Mouse (Mus musculus): ENCODE measurements around the gene Flt3l.

DNA sequence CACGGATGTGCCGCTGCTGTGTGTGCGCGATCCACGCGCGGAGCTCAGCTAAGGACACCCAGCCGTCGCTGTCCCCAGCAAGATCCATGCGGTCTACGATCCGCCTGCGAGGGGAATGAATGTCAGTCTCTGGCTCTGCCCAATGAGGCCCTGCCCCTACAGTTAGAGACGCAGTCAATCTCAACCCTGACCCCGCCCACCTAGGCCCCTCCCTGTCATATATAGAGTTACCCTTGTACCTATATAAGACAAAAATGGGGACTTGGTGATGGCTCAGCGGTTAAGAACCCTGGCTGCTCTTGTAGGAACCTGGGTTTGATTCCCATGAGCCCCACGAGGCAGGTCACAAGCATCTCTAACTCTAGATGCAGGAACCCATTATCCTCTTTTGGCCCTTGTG lies 47.6 kb downstream of the Flt3l start:
- no peak for TF ChIP-seq CTCF (IDR thresholded peaks at IDR 0.05; ENCODE audit: low read depth, low read length)
- TF ChIP-seq POLR2A (IDR thresholded peaks at IDR 0.05; ENCODE audit: extremely low read depth, insufficient read depth, low read length): no peak

All from liver, adult 2 months (tissue).